Mouse (Mus musculus): ENCODE results near the gene Calca. TPM values are rescaled to one million over a fixed set of nuclear protein-coding genes. Genes with fewer than 3 reads are reported as not detected.

Calca gene
- polyA plus RNA-seq (2014; fragmentation: Nextera tagmentation; extraction: Ambion mirVana), result 0.35 and 1.4 TPM in 2 replicates

GRCm38 (mm10) chr7:114636102-114636501, at the start of gene Calca:
Gene Calca, minus strand, starts transcription at chr7:114636357.
- Histone ChIP-seq H3K9ac (ENCODE audit: low read depth, low read length) (no peak within 1 kb of the TSS), H3K9me3 (ENCODE audit: control insufficient read depth, low read length) (no peaks in the 10 kb centered on the region), H3K27me3 (replicated peaks; ENCODE audit: control insufficient read depth, insufficient read depth, low read length) (peaks cover 37% of the 10 kb centered on the region), H3K36me3 (ENCODE audit: control insufficient read depth, insufficient read depth, low read length) (no peaks in the 10 kb centered on the region), H3K27ac (ENCODE audit: low read depth, low read length) (no peak within 1 kb of the TSS), H3K4me1 (replicated peaks; ENCODE audit: control insufficient read depth, insufficient read depth, low read length) (no peaks in the 10 kb centered on the region), H3K4me3 (ENCODE audit: low read depth, low read length) (peak within 1 kb of the TSS; percentile 36), H3K4me2 (peak within 1 kb of the TSS; percentile 70)
- ATAC-seq (replicated peaks; ENCODE audit: low FRiP score) (no peak), DNase-seq (ENCODE audit: low spot score) (no peak)
- 1% methylated on average over 12 of the region's 12 CpGs for WGBS

DNA sequence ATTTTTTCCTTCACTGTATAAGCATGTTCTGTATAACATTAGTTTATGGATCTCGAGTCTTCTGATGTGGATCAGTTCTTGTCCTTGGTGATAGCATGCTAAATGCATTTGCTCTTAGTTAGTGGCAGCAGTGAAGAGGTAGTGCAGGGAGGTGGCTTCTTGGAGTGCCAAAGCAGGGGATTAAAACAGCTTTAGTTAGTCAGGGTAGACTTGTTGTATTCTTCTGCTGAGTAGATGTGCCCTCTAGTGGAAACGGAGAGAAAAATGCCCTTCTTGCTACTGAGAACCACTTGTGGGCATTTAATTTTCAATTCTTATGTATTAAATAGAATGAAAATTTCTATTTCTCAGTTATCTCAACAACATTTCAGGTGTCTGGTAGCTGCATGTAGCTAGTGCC, 36.5 kb upstream of the Calca start:
- H3K9me3 ChIP-seq (ENCODE audit: control insufficient read depth, low read length), result no peaks in the 10 kb centered on the region
- no peak overlapping the region for H3K4me3 ChIP-seq (ENCODE audit: low read depth, low read length)
- WGBS, result 24% methylated on average over 2 of the region's 2 CpGs
- no peak for DNase-seq (ENCODE audit: low spot score)
- ATAC-seq (replicated peaks; ENCODE audit: low FRiP score), result no peak
- H3K36me3 ChIP-seq (ENCODE audit: control insufficient read depth, insufficient read depth, low read length), result no peaks in the 10 kb centered on the region
- no peak overlapping the region for H3K9ac ChIP-seq (ENCODE audit: low read depth, low read length)
- H3K4me1 ChIP-seq (replicated peaks; ENCODE audit: control insufficient read depth, insufficient read depth, low read length), result no peaks in the 10 kb centered on the region
- no peak overlapping the region for H3K4me2 ChIP-seq
- no peak overlapping the region for H3K27ac ChIP-seq (ENCODE audit: low read depth, low read length)
- H3K27me3 ChIP-seq (replicated peaks; ENCODE audit: control insufficient read depth, insufficient read depth, low read length), result no peaks in the 10 kb centered on the region

DNA sequence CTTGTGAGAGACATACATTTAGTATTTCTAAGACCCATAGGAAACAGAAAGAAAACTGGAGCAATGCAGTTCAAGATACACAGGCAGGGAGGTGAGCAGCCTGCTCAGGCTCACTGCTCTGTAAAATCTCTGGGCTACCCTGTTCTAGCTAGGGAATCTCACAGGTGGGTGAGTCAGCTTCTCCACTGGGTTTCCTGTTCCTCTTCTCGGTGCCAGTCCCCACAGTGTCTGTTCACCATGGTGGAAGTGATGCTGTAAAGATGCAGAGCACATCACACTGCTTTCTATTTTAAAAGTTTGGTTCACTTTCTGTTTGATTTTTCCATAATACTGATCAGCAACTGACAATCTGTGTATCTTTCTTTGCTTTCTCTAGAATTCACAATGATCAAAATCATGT, 35.2 kb upstream of the Calca start:
- no peak overlapping the region for H3K4me3 ChIP-seq (ENCODE audit: low read depth, low read length)
- no peak overlapping the region for H3K9ac ChIP-seq (ENCODE audit: low read depth, low read length)
- no peaks in the 10 kb centered on the region for H3K4me1 ChIP-seq (replicated peaks; ENCODE audit: control insufficient read depth, insufficient read depth, low read length)
- DNase-seq (ENCODE audit: low spot score), result no peak
- ATAC-seq (replicated peaks; ENCODE audit: low FRiP score), result no peak
- WGBS, result 42% methylated on average over 1 of the region's 1 CpGs
- no peak overlapping the region for H3K27ac ChIP-seq (ENCODE audit: low read depth, low read length)
- no peak overlapping the region for H3K4me2 ChIP-seq
- H3K27me3 ChIP-seq (replicated peaks; ENCODE audit: control insufficient read depth, insufficient read depth, low read length), result no peaks in the 10 kb centered on the region
- H3K9me3 ChIP-seq (ENCODE audit: control insufficient read depth, low read length), result no peaks in the 10 kb centered on the region
- no peaks in the 10 kb centered on the region for H3K36me3 ChIP-seq (ENCODE audit: control insufficient read depth, insufficient read depth, low read length)

DNA sequence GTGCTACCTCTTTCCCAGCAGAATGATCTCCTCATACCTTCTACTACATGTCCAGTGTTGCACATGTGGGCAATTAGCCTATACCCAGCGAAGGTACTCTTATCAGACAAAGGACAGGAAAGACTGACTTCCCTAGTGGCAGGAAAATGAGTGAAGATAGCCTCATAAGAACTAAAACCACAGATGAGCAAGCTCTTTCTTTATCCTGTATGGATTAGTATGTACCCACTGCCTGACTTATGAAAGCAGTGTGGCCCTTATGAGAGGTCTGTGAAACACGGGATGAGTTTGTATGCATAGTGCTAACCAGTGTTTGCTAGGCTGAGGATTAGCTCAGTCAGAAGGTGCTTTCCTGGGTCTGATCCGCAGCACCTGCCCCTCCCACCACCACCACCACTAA, 13.6 kb upstream of the Calca start:
- no peaks in the 10 kb centered on the region for H3K9me3 ChIP-seq (ENCODE audit: control insufficient read depth, low read length)
- 28% methylated on average over 3 of the region's 3 CpGs for WGBS
- ATAC-seq (replicated peaks; ENCODE audit: low FRiP score), result no peak

GRCm38 (mm10) chr7:114648791-114649190, 12.6 kb upstream of the Calca start:
- H3K27ac ChIP-seq (ENCODE audit: low read depth, low read length), result no peak overlapping the region
- no peaks in the 10 kb centered on the region for H3K9me3 ChIP-seq (ENCODE audit: control insufficient read depth, low read length)
- ATAC-seq (replicated peaks; ENCODE audit: low FRiP score), result no peak
- H3K4me1 ChIP-seq (replicated peaks; ENCODE audit: control insufficient read depth, insufficient read depth, low read length), result no peaks in the 10 kb centered on the region
- WGBS, result 55% methylated on average over 3 of the region's 3 CpGs
- no peak overlapping the region for H3K9ac ChIP-seq (ENCODE audit: low read depth, low read length)
- DNase-seq (ENCODE audit: low spot score), result no peak
- H3K4me2 ChIP-seq, result no peak overlapping the region
- H3K4me3 ChIP-seq (ENCODE audit: low read depth, low read length), result no peak overlapping the region
- H3K27me3 ChIP-seq (replicated peaks; ENCODE audit: control insufficient read depth, insufficient read depth, low read length), result no peaks in the 10 kb centered on the region
- no peaks in the 10 kb centered on the region for H3K36me3 ChIP-seq (ENCODE audit: control insufficient read depth, insufficient read depth, low read length)

More for the DNA sequence above, 13.6 kb upstream of the Calca start:
- Histone ChIP-seq H3K9ac (ENCODE audit: low read depth, low read length) (no peak overlapping the region), H3K4me3 (ENCODE audit: low read depth, low read length) (no peak overlapping the region), H3K4me2 (no peak overlapping the region), H3K27me3 (replicated peaks; ENCODE audit: control insufficient read depth, insufficient read depth, low read length) (no peaks in the 10 kb centered on the region), H3K4me1 (replicated peaks; ENCODE audit: control insufficient read depth, insufficient read depth, low read length) (no peaks in the 10 kb centered on the region), H3K27ac (ENCODE audit: low read depth, low read length) (no peak overlapping the region), H3K36me3 (ENCODE audit: control insufficient read depth, insufficient read depth, low read length) (no peaks in the 10 kb centered on the region)
- no peak for DNase-seq (ENCODE audit: low spot score)

DNA sequence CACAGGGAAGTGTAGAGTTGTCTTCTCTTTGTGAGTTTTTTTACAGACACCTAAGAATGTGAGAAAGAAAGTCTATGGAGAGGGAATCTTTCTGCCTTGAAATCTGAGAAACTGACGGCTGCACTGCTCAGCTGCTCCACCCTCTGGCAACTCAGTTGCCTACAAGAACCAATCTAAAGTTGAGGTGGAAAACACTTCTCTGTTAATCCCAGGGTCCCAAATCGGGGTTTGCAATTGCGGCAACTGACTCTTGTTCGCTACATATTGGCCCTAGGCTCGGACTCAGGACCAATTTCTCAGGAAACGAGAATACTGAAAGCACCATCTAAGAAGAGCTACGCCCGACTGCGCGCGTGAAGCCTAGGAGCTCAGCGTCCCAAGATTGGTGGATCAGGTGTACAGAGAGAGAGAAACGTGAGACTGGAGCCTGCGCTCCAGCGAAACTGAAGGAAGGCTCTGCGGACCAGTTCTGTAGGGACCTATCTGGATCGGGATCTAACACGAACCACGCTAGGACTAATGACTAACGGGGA, 522 bp downstream of the Calca start:
- Histone ChIP-seq H3K27me3 (replicated peaks; ENCODE audit: control insufficient read depth, insufficient read depth, low read length) (peaks cover 37% of the 10 kb centered on the region), H3K27ac (ENCODE audit: low read depth, low read length) (no peak overlapping the region), H3K4me3 (ENCODE audit: low read depth, low read length) (peak overlapping the region; percentile 36), H3K36me3 (ENCODE audit: control insufficient read depth, insufficient read depth, low read length) (no peaks in the 10 kb centered on the region), H3K4me2 (peak overlapping the region; percentile 70), H3K4me1 (replicated peaks; ENCODE audit: control insufficient read depth, insufficient read depth, low read length) (no peaks in the 10 kb centered on the region), H3K9me3 (ENCODE audit: control insufficient read depth, low read length) (no peaks in the 10 kb centered on the region), H3K9ac (ENCODE audit: low read depth, low read length) (no peak overlapping the region)
- DNase-seq (ENCODE audit: low spot score), result no peak
- no peak for ATAC-seq (replicated peaks; ENCODE audit: low FRiP score)
- WGBS, result 1% methylated on average over 20 of the region's 20 CpGs

- Histone ChIP-seq H3K9ac (ENCODE audit: low read depth, low read length) (no peak overlapping the region), H3K4me1 (replicated peaks; ENCODE audit: control insufficient read depth, insufficient read depth, low read length) (no peaks in the 10 kb centered on the region), H3K4me2 (no peak overlapping the region), H3K27ac (ENCODE audit: low read depth, low read length) (no peak overlapping the region), H3K9me3 (ENCODE audit: control insufficient read depth, low read length) (no peaks in the 10 kb centered on the region), H3K27me3 (replicated peaks; ENCODE audit: control insufficient read depth, insufficient read depth, low read length) (peaks cover 37% of the 10 kb centered on the region), H3K36me3 (ENCODE audit: control insufficient read depth, insufficient read depth, low read length) (no peaks in the 10 kb centered on the region), H3K4me3 (ENCODE audit: low read depth, low read length) (no peak overlapping the region)
- DNase-seq (ENCODE audit: low spot score) (no peak), ATAC-seq (replicated peaks; ENCODE audit: low FRiP score) (no peak; the same call in 1 of the 2 replicates)
- WGBS, result 61% methylated on average over 7 of the region's 7 CpGs
These were observed 1.8 kb downstream of the Calca start for GRCm38 (mm10) chr7:114634386-114634785.

GRCm38 (mm10) chr7:114625966-114626365, 10.2 kb downstream of the Calca start:
- ATAC-seq (replicated peaks; ENCODE audit: low FRiP score), result no peak
- no peaks in the 10 kb centered on the region for H3K4me1 ChIP-seq (replicated peaks; ENCODE audit: control insufficient read depth, insufficient read depth, low read length)
- H3K9ac ChIP-seq (ENCODE audit: low read depth, low read length), result no peak overlapping the region
- no peaks in the 10 kb centered on the region for H3K36me3 ChIP-seq (ENCODE audit: control insufficient read depth, insufficient read depth, low read length)
- H3K27ac ChIP-seq (ENCODE audit: low read depth, low read length), result no peak overlapping the region
- WGBS, result 83% methylated on average over 3 of the region's 3 CpGs
- no peaks in the 10 kb centered on the region for H3K9me3 ChIP-seq (ENCODE audit: control insufficient read depth, low read length)
- no peaks in the 10 kb centered on the region for H3K27me3 ChIP-seq (replicated peaks; ENCODE audit: control insufficient read depth, insufficient read depth, low read length)
- no peak overlapping the region for H3K4me2 ChIP-seq
- DNase-seq (ENCODE audit: low spot score), result no peak
- no peak overlapping the region for H3K4me3 ChIP-seq (ENCODE audit: low read depth, low read length)

DNA sequence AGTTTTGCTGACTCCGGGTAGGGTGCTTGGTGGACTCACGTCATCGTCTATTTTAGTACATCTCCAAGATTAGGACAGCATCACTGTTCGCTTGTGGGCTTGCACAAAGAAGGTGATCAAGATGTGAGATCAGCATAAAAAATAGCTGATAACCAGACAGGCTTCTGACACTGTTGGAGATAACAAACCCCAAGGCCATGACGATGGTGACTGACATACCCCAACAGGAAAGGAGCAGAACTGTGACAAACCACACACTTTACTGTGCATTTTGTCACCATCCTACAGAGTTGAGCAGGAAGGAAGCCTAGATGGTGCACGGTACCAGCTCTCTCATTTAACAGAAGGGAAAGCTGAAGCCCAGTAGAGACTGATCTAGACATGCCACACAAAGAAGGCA, 19.4 kb downstream of the Calca start:
- no peak for DNase-seq (ENCODE audit: low spot score)
- Histone ChIP-seq H3K4me1 (replicated peaks; ENCODE audit: control insufficient read depth, insufficient read depth, low read length) (no peaks in the 10 kb centered on the region), H3K4me3 (ENCODE audit: low read depth, low read length) (no peak overlapping the region), H3K36me3 (ENCODE audit: control insufficient read depth, insufficient read depth, low read length) (no peaks in the 10 kb centered on the region), H3K27ac (ENCODE audit: low read depth, low read length) (no peak overlapping the region), H3K4me2 (no peak overlapping the region), H3K9ac (ENCODE audit: low read depth, low read length) (no peak overlapping the region), H3K9me3 (ENCODE audit: control insufficient read depth, low read length) (no peaks in the 10 kb centered on the region), H3K27me3 (replicated peaks; ENCODE audit: control insufficient read depth, insufficient read depth, low read length) (no peaks in the 10 kb centered on the region)
- WGBS, result 51% methylated on average over 6 of the region's 6 CpGs
- no peak for ATAC-seq (replicated peaks; ENCODE audit: low FRiP score)
